Mouse (Mus musculus) thymus, adult 2 months (tissue): Measurements from ENCODE around the gene Mrpl22. TPM values are rescaled to one million over a fixed set of nuclear protein-coding genes. Genes with fewer than 3 reads are reported as not detected.

Source experiments
- DNase-seq: peaks from one replicate; pipeline ENCODE4 v3.0.0; 2021
- H3K27ac ChIP-seq: fragments of 200-500 bp; 2 replicates; pipeline ENCODE4 v1.5.1; 2012; ENCODE audit warnings: low read length, control low read depth; ENCODE audit not compliant: control insufficient read depth, insufficient read depth
- H3K27me3 ChIP-seq: fragments of 200-500 bp; 2 replicates; pipeline ENCODE4 v1.6.1; 2012; ENCODE audit warnings: mild to moderate bottlenecking, low read length, moderate library complexity, mixed read lengths; ENCODE audit not compliant: control insufficient read depth, insufficient read depth
- H3K36me3 ChIP-seq: fragments of 200-500 bp; 2 replicates; pipeline ENCODE4 v1.6.1; 2012; ENCODE audit warnings: mild to moderate bottlenecking, low read length, moderate library complexity; ENCODE audit not compliant: control insufficient read depth, insufficient read depth
- H3K4me1 ChIP-seq: fragments of 200-500 bp; replicated peaks from 2 replicates; pipeline ENCODE4 v1.6.1; 2012; ENCODE audit warnings: low read length; ENCODE audit not compliant: control insufficient read depth, insufficient read depth
- H3K4me3 ChIP-seq: fragments of 200-500 bp; 2 replicates; pipeline ENCODE4 v1.5.1; 2012; ENCODE audit warnings: mild to moderate bottlenecking, low read length, control low read depth, moderate library complexity; ENCODE audit not compliant: control insufficient read depth, insufficient read depth
- CTCF ChIP-seq: fragments of 200-500 bp; IDR thresholded peaks from 2 replicates; pipeline ENCODE4 v1.5.1; 2012; ENCODE audit warnings: mild to moderate bottlenecking, control low read depth, low read length, moderate library complexity, borderline replicate concordance; ENCODE audit not compliant: control insufficient read depth, poor library complexity, insufficient read depth; ENCODE audit errors: extremely low read depth
- POLR2A ChIP-seq: fragments of 200-500 bp; IDR thresholded peaks from 2 replicates; pipeline ENCODE4 v1.6.1; 2012; ENCODE audit warnings: mild to moderate bottlenecking, low read length, control low read depth, moderate library complexity; ENCODE audit not compliant: control insufficient read depth, poor library complexity, insufficient read depth; ENCODE audit errors: extremely low read depth
- WGBS: fragments of 180-500 bp; shearing (Covaris S2); methylation state at CpG from one replicate; pipeline ENCODE4 v1.1.7; 2018; 5-methylcytosine and 5-hydroxymethylcytosine counted together
- polyA plus RNA-seq: library from polyadenylated mRNA; depleted of rRNA; stranded (reverse); fragments of >200 nt; gene quantifications from 2 replicates; pipeline ENCODE4 v1.2.3, GENCODE M21; 2012

Gene Mrpl22
- polyA plus RNA-seq, 1 experiment, result 42.0 TPM

DNA sequence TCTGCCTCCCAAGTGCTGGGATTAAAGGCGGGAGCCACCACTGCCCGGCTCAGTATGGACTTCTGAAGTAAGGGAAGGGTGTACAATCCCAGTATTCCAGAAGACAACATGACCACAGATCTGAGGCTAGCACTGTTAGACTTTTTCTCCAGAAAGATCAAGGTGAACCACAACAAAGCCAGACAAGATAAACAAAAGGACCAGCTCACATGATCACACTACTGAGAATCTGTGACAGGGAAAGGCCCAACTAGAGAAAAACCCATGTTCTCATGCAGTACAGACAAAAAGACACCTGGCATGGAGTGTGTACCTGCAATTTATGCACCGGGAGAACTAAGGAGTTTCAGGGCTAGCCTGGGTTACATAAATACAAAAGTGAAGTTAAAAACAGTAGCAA lies 39.4 kb upstream of the Mrpl22 start:
- no peak for TF ChIP-seq CTCF
- H3K36me3 ChIP-seq, result peaks cover 47% of the 10 kb centered on the region
- H3K4me3 ChIP-seq, result no peak overlapping the region
- H3K4me1 ChIP-seq, result peaks cover 28% of the 10 kb centered on the region
- no peaks in the 10 kb centered on the region for H3K27me3 ChIP-seq
- no peak overlapping the region for H3K27ac ChIP-seq
- no peak for DNase-seq
- WGBS, result 72% methylated on average over 3 of the region's 3 CpGs

DNA sequence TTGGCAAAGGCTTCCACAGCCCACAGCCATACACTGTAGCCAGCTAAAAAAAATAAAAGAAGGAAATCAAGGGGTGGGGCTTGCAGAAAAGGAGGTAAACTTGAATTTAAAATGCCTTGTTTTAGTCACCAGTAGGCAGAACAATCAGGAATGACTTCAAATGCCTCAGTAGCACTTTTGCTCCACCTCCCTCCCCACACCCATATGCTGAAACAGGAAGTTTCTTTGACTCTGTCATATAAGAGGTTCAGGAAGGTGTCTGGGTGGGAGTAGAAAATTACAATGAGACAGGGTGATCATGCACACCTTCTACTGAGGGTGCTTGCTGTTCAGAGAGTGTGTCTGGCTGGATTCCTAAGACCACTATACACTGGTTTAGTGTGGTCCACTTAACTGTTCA lies 36.6 kb upstream of the Mrpl22 start:
- H3K4me3 ChIP-seq, result no peak overlapping the region
- peak overlapping the region; percentile 69 for H3K27ac ChIP-seq
- peak; percentile 51 for DNase-seq
- H3K36me3 ChIP-seq, result peaks cover 38% of the 10 kb centered on the region
- no peak for TF ChIP-seq POLR2A
- no peak for TF ChIP-seq CTCF
- H3K4me1 ChIP-seq, result peaks cover 40% of the 10 kb centered on the region
- H3K27me3 ChIP-seq, result no peaks in the 10 kb centered on the region

DNA sequence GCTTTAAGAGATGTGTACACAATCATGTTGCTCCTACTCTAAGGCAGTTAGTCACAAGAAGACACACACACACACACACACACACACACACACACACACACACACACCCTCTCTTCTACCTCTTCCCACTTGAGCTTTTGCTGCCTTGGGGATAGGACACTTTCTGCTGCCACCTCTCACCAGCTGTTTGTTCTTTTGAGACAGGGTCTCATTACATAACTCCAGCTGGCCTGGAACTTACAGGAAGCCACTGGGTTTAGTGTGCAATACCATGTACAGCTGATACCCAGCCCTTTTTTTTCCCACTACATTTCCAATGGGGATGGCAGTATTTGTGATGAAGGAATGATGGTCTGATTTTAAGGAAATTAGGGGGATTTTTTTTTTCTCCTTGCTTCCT lies 36.2 kb upstream of the Mrpl22 start:
- Histone ChIP-seq H3K4me3 (no peak overlapping the region), H3K27me3 (no peaks in the 10 kb centered on the region), H3K4me1 (peaks cover 41% of the 10 kb centered on the region), H3K27ac (peak overlapping the region; percentile 57; the same call in 1 of the 2 replicates), H3K36me3 (peaks cover 36% of the 10 kb centered on the region)
- DNase-seq, result peak; percentile 11
- no peak for TF ChIP-seq CTCF
- no peak for TF ChIP-seq POLR2A

DNA sequence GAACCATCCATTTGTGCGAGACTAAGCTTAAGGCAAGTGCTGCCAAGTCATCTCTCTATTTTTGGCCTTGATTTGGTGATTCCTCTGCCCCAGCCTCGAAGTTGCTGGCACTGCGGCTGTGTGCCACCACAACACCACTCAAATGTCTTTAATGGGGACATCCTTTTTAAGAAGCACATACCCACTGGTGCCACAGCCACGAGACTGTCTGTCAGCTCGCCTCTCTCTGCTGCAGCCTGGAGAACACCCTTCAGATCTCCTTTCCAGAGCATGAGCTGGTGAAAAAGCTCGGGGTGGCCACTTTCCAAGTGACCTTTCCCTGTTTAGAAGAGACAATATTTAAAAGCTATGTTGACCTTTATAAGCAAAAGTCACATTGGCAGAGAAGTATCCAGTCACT lies 34.8 kb upstream of the Mrpl22 start:
- H3K36me3 ChIP-seq, result peaks cover 45% of the 10 kb centered on the region

DNA sequence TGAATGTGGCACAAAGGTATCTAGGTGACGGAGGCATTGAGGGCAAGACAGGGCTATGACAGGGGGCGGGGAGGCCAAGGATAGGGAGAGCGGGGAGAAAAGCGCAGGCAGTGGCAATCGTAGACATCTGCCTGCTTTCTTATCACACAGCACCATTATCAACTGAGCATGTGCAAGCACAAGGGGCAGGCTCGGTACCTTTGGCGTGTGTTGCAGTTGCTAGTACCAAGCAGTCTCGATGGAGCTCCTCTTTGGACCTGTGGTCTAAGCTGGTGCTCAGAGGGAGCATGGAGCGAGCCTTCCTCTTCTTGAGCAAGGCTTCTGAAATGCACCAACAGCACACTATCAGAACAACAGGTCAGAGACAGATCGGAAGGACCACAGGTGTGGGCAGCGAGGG lies 32.6 kb upstream of the Mrpl22 start:
- TF ChIP-seq CTCF (no peak), POLR2A (0 out of 2 replicates have a peak, but pooled peaks have one; percentile 18)
- DNase-seq, result peak; percentile 35
- Histone ChIP-seq H3K36me3 (peaks cover 40% of the 10 kb centered on the region), H3K27me3 (no peaks in the 10 kb centered on the region), H3K4me1 (peaks cover 35% of the 10 kb centered on the region), H3K27ac (peak overlapping the region; percentile 100), H3K4me3 (peak overlapping the region; percentile 44)
- 81% methylated on average over 11 of the region's 11 CpGs for WGBS

More for the DNA sequence above, 34.8 kb upstream of the Mrpl22 start:
- H3K4me1 ChIP-seq, result peaks cover 43% of the 10 kb centered on the region
- no peak overlapping the region for H3K27ac ChIP-seq
- no peaks in the 10 kb centered on the region for H3K27me3 ChIP-seq
- DNase-seq, result no peak
- no peak for TF ChIP-seq POLR2A
- TF ChIP-seq CTCF, result no peak
- H3K4me3 ChIP-seq, result no peak overlapping the region
- 94% methylated on average over 6 of the region's 6 CpGs for WGBS

DNA sequence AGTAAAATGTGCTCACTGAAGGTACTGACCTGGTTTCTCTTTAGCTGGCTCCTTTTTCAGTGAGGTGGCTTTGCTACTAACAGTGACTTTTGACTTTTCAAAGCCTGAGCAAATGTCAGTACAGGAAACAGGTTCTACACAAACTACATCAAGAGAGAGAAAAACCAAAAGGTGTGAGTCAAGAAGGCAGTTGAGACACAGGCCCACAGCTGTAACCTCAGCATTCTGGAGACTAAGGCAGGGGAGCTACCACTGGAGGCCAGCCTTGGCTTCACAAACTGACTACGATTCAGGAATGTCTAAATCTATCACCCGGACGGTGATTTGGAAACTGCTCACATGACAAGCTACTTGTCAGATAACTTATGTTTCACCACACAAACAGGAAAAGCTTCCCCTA lies 32.0 kb upstream of the Mrpl22 start:
- peak overlapping the region; percentile 100 for H3K27ac ChIP-seq
- peak; percentile 42 for DNase-seq
- WGBS, result 48% methylated on average over 3 of the region's 3 CpGs
- no peak overlapping the region for H3K4me3 ChIP-seq
- no peaks in the 10 kb centered on the region for H3K27me3 ChIP-seq
- H3K36me3 ChIP-seq, result peaks cover 41% of the 10 kb centered on the region
- TF ChIP-seq POLR2A (no peak), CTCF (no peak)
- H3K4me1 ChIP-seq, result peaks cover 31% of the 10 kb centered on the region

DNA sequence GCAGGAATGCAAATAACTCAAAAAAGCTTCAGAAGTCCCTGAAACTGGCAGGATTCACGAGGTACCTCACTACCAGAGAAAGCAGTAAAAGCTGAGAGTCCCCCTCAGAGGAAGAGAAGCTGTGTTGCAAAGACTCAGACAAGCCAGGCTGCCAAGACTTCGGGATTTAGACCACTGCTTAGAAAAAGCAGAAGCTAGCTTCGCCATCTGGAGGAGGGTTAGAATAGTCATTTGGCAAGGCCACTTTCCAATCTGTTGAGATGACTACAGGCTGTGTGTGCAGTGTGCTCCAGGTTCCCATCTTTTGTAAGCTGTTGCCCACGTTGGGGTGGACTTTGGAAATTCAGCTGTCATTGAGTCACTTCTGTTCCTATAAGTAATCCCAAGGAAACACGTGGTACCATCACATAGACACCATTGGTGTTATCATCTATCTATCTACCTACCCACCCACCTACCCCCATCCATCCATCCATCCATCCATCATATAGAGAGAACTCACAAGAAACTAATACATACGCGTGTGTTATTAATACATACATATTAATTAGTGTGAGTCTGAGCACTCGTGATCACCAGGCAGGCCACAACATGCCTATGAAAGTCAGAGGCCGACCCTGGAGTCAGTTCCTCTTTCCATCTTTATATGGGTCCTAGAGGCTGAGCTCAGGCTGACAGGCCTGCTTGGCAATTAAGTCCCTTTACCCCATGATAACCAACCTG lies 27.6 kb upstream of the Mrpl22 start:
- Histone ChIP-seq H3K36me3 (peaks cover 44% of the 10 kb centered on the region), H3K4me3 (no peak overlapping the region), H3K27me3 (no peaks in the 10 kb centered on the region), H3K4me1 (peaks cover 10% of the 10 kb centered on the region), H3K27ac (no peak overlapping the region)
- TF ChIP-seq POLR2A (no peak), CTCF (no peak)
- DNase-seq, result no peak
- WGBS, result 80% methylated on average over 9 of the region's 9 CpGs
